Mouse (Mus musculus) G1E-ER4 (cell line): ENCODE data around the gene Fam149a. TPM values are rescaled to one million over a fixed set of nuclear protein-coding genes. Genes with fewer than 3 reads are reported as not detected.

ENCODE experiments used
- GATA1 ChIP-seq: IDR thresholded peaks from one replicate; pipeline ENCODE4 v1.8.0; 2012; ENCODE audit warnings: low read length, inconsistent platforms
- polyA plus RNA-seq: library from polyadenylated mRNA; stranded (reverse); fragments of >175 nt; gene quantifications from 2 replicates; pipeline ENCODE4 v1.2.3, GENCODE M21; 2012

The Fam149a gene
- polyA plus RNA-seq, result not detected in 2 replicates

- TF ChIP-seq GATA1, result no peak
Measured at GRCm38 (mm10) chr8:45381963-45382347, at the start of gene Fam149a. Gene Fam149a, minus strand, starts transcription at chr8:45382291.

GRCm38 (mm10) chr8:45420151-45420550, 38.1 kb upstream of the Fam149a start:
- no peak for TF ChIP-seq GATA1

- no peak for TF ChIP-seq GATA1
Measured at GRCm38 (mm10) chr8:45414965-45415364, 32.9 kb upstream of the Fam149a start.

- no peak for TF ChIP-seq GATA1
Measured at GRCm38 (mm10) chr8:45410882-45411281, 28.8 kb upstream of the Fam149a start, which contains the start of gene Tlr3. Gene Tlr3, minus strand, starts transcription at chr8:45411080.

GRCm38 (mm10) chr8:45410146-45410880, 28.2 kb upstream of the Fam149a start:
- TF ChIP-seq GATA1, result no peak

GRCm38 (mm10) chr8:45409702-45410101, 27.6 kb upstream of the Fam149a start:
- no peak for TF ChIP-seq GATA1

GRCm38 (mm10) chr8:45383250-45383649, 1.2 kb upstream of the Fam149a start:
- TF ChIP-seq GATA1, result no peak

- TF ChIP-seq GATA1, result no peak
Measured at GRCm38 (mm10) chr8:45381075-45381962, 772 bp downstream of the Fam149a start.

- no peak for TF ChIP-seq GATA1
Measured at GRCm38 (mm10) chr8:45380598-45380997, 1.5 kb downstream of the Fam149a start.

GRCm38 (mm10) chr8:45374071-45374470, 8.0 kb downstream of the Fam149a start:
- no peak for TF ChIP-seq GATA1

- TF ChIP-seq GATA1, result no peak
Measured at GRCm38 (mm10) chr8:45367154-45367553, 14.9 kb downstream of the Fam149a start.

GRCm38 (mm10) chr8:45363220-45363619, 18.9 kb downstream of the Fam149a start:
- TF ChIP-seq GATA1, result no peak

GRCm38 (mm10) chr8:45362323-45362722, 19.8 kb downstream of the Fam149a start:
- TF ChIP-seq GATA1, result no peak

- TF ChIP-seq GATA1, result no peak
Measured at GRCm38 (mm10) chr8:45359091-45359605, 22.9 kb downstream of the Fam149a start.

GRCm38 (mm10) chr8:45358132-45358918, 23.8 kb downstream of the Fam149a start:
- no peak for TF ChIP-seq GATA1
